Comparison of ENCODE assay signal across 19 mouse cellular contexts in genomic region chr2:12372883-12373282, GRCm38 (mm10). TPM values are rescaled to one million over a fixed set of nuclear protein-coding genes. Genes with fewer than 3 reads are reported as not detected.
DNase-seq lines count a peak whose midpoint lies in the region; ATAC-seq and TF ChIP-seq lines count a peak whose summit lies in the region.
"Had no signal": no experiment of that assay in that cellular context is flagged by ENCODE, and none has a peak within 500 bp of the region (broad histone marks: within the 10 kb centered on the region; RNA-seq: fewer than 3 reads in every experiment).

No protein-coding gene starts in this region.

- H3K27me3 ChIP-seq in liver, embryonic 12.5 days (replicated peaks): no peaks in the 10 kb centered on the region
- H3K27me3 ChIP-seq in forebrain, postnatal 0 days (ENCODE audit: insufficient read depth, low read length): no peaks in the 10 kb centered on the region
- H3K27me3 ChIP-seq: embryonic facial prominence, embryonic 13.5 days; heart, embryonic 13.5 days; midbrain, embryonic 12.5 days had no signal

- peak overlapping the region; percentile 72 for H3K27ac ChIP-seq in liver, embryonic 12.5 days
- no peak overlapping the region for H3K27ac ChIP-seq in forebrain, postnatal 0 days (ENCODE audit: low read depth, low read length)
- H3K27ac ChIP-seq: embryonic facial prominence, embryonic 13.5 days; heart, embryonic 13.5 days; midbrain, embryonic 12.5 days had no signal

- no peak overlapping the region for H3K4me3 ChIP-seq in liver, embryonic 12.5 days
- no peak overlapping the region for H3K4me3 ChIP-seq in forebrain, postnatal 0 days (ENCODE audit: low read depth, low read length)
- H3K4me3 ChIP-seq: embryonic facial prominence, embryonic 13.5 days; heart, embryonic 13.5 days; midbrain, embryonic 12.5 days had no signal

- peaks cover 10% of the 10 kb centered on the region for H3K36me3 ChIP-seq in liver, embryonic 12.5 days
- no peaks in the 10 kb centered on the region for H3K36me3 ChIP-seq in forebrain, postnatal 0 days (ENCODE audit: insufficient read depth)
- H3K36me3 ChIP-seq: embryonic facial prominence, embryonic 13.5 days had no signal

- peaks cover 76% of the 10 kb centered on the region for H3K4me1 ChIP-seq in liver, embryonic 12.5 days
- no peaks in the 10 kb centered on the region for H3K4me1 ChIP-seq in forebrain, postnatal 0 days (ENCODE audit: insufficient read depth)

- DNase-seq in spleen, adult 12 weeks (ENCODE audit: low spot score): peak; percentile 8
- no peak for DNase-seq in spleen, adult 18-20 months
- peak; percentile 86 for DNase-seq in c-Kit-positive CD71-positive TER-119-positive erythroid progenitor cells, embryonic 14.5 days (ENCODE audit: low spot score)
- peak; percentile 8 to 34 for DNase-seq in spleen, postnatal 36 days (ENCODE audit: low spot score in 2 of 2)
- DNase-seq in thymus, postnatal 4 days: no peak
- DNase-seq in layer of hippocampus, postnatal 10 days (ENCODE audit: low spot score in 2 of 2): no peak
- no peak for DNase-seq in forebrain, postnatal 0 days
- DNase-seq: adrenal gland, adult 8-10 months; cerebellum, adult 8-10 months; gastrocnemius, postnatal 14 days; kidney, adult 9 months; kidney, postnatal 36 days; retina, postnatal 1 day; thymus, postnatal 25 days had no signal

- H3K4me2 ChIP-seq in liver, embryonic 12.5 days: peak overlapping the region; percentile 55
- H3K4me2 ChIP-seq in forebrain, postnatal 0 days (ENCODE audit: low read depth): no peak overlapping the region
- H3K4me2 ChIP-seq: embryonic facial prominence, embryonic 13.5 days; heart, embryonic 13.5 days; midbrain, embryonic 12.5 days had no signal

- 11% methylated on average over 2 of the region's 2 CpGs for WGBS in liver, embryonic 12.5 days (ENCODE audit: insufficient replicate concordance)
- 93% methylated on average over 2 of the region's 2 CpGs for WGBS in forebrain, postnatal 0 days

- peak; percentile 94 for ATAC-seq in liver, embryonic 12.5 days
- ATAC-seq in forebrain, postnatal 0 days: no peak
- ATAC-seq: lung, postnatal 0 days had no signal

- no peak for TF ChIP-seq CTCF in forebrain, postnatal 0 days (IDR thresholded peaks at IDR 0.05; ENCODE audit: low read depth)

- no peak overlapping the region for H3K9ac ChIP-seq in liver, embryonic 12.5 days
- H3K9ac ChIP-seq in forebrain, postnatal 0 days: no peak overlapping the region
- H3K9ac ChIP-seq: embryonic facial prominence, embryonic 13.5 days; heart, embryonic 13.5 days; midbrain, embryonic 12.5 days had no signal

- H3K9me3 ChIP-seq in liver, embryonic 12.5 days (replicated peaks): no peaks in the 10 kb centered on the region
- H3K9me3 ChIP-seq in forebrain, postnatal 0 days (ENCODE audit: low read length): no peaks in the 10 kb centered on the region
- H3K9me3 ChIP-seq: embryonic facial prominence, embryonic 13.5 days; heart, embryonic 13.5 days; midbrain, embryonic 12.5 days had no signal

RNA-seq across cellular contexts. Expression of gene Mindy3, which starts 46.4 kb away (rescaled TPM):
- 25.8 and 27.0 TPM in 2 replicates for polyA plus RNA-seq in liver, embryonic 12.5 days (2016; fragmentation: Nextera tagmentation; extraction: Ambion mirVana)
- 10 to 100 TPM; 93.8 to 97.2 TPM for total RNA-seq in layer of hippocampus, postnatal 10 days (2021)
- total RNA-seq in forebrain, postnatal 0 days (2014; rRNA removed): 53.9 and 60.4 TPM in 2 replicates
- polyA plus RNA-seq in forebrain, postnatal 0 days (2015; fragmentation: Nextera tagmentation; extraction: Ambion mirVana): 45.6 and 48.4 TPM in 2 replicates

Comparison
In these comparisons a context has a peak if more than half of its experiments do, and no peak if none do; other contexts are left out.
1. DNase-seq: peak in spleen, adult 12 weeks (single experiment), c-Kit-positive CD71-positive TER-119-positive erythroid progenitor cells, embryonic 14.5 days (single experiment) and spleen, postnatal 36 days (2 of 2); none in spleen, adult 18-20 months (0 of 2), thymus, postnatal 4 days (single experiment), layer of hippocampus, postnatal 10 days (0 of 2) and forebrain, postnatal 0 days (single experiment).